Mouse (Mus musculus): Measurements from ENCODE around the gene Tgfbr3l. TPM values are rescaled to one million over a fixed set of nuclear protein-coding genes. Genes with fewer than 3 reads are reported as not detected.

The Tgfbr3l gene
- 31.6 and 33.6 TPM in 2 replicates for polyA plus RNA-seq (2012; rRNA removed)

DNA sequence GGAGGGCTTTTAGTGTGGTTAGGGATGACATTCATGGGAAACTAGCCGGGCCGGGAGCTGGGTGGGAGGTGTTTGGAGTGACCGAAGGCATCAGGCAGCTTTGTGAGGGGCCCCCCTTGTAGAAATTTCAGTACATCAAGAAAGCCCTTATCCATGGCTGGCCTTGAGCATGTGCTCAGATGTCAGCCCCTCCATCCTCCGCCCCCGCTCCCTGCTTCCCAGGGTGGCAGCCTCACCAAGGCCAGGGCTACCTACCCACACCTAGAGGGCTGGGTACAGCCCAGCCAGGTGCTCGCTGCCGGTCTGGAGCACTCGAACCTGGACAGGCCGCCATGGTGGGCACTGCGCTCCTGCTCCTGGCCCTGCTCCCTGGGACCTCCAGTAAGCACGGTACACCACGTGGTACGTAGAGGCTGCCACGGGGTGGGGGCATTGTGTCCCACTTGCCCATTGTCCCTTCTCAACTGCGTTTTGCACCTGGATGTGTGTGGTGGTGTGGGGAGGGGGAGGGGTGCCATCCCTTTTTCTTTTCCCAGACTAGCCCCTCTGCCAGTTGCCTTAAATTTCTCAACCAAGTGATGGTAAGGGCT is at the start of gene Tgfbr3l:
Tgfbr3l (plus strand) TSS at position 264 of the 590 bp plus-strand sequence.
- no peak for DNase-seq (ENCODE audit: low spot score)

DNA sequence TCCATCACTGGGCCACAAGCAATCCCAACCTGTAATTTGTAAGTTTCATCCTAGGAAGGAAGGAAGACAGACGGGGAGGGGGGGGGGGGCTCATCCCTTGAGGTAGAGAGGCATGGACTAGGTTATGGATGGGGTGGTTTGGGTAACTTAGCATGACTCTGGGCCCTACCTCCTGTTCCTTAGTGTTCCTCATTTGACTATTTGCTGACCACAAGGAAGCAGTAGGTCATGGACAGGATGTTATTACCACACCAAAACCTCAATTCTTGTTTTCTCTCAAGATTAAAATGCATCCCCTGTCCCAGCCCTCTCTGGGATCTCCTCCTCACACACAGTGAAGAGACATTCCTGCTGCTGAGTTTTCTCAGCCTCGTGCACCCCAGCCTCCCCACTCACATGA is 46.7 kb upstream of the Tgfbr3l start:
- no peak for DNase-seq (ENCODE audit: low spot score)

DNA sequence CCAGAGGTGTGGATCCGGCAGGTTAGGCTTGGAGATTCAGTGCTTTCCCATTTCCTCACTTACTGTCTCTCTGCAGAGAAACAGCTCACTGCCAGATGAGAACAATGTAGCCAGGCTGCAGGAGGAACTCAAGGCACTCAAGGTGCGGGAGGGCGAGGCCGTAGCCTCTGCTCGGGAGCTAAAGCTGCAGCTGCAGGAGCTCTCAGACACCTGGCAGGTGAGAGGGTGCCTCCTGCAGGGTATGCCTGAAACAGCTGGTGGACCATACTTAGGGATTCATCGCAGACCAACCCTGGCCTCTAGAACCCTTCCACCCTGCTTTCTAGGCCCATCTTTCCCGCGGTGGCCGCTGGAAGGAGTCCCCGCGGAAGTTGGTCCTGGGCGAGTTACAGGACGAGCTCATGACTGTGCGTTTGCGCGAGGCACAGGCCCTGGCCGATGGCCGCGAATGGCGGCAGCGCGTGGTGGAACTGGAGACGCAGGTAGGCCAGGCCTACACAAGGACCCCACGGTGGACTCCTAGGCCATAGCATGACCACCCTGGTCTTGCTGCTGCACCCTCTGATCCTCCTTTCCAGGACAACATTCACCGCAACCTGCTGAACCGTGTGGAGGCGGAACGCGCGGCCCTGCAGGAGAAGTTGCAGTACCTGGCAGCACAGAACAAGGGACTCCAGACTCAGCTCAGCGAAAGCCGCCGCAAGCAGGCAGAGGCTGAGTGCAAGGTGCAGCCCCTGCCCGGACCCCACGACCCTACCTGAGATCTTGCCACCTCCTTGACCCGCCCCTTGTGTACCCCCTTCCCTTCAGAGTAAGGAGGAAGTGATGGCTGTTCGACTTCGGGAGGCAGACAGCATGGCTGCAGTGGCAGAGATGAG is 42.5 kb upstream of the Tgfbr3l start:
- DNase-seq (ENCODE audit: low spot score), result no peak

DNA sequence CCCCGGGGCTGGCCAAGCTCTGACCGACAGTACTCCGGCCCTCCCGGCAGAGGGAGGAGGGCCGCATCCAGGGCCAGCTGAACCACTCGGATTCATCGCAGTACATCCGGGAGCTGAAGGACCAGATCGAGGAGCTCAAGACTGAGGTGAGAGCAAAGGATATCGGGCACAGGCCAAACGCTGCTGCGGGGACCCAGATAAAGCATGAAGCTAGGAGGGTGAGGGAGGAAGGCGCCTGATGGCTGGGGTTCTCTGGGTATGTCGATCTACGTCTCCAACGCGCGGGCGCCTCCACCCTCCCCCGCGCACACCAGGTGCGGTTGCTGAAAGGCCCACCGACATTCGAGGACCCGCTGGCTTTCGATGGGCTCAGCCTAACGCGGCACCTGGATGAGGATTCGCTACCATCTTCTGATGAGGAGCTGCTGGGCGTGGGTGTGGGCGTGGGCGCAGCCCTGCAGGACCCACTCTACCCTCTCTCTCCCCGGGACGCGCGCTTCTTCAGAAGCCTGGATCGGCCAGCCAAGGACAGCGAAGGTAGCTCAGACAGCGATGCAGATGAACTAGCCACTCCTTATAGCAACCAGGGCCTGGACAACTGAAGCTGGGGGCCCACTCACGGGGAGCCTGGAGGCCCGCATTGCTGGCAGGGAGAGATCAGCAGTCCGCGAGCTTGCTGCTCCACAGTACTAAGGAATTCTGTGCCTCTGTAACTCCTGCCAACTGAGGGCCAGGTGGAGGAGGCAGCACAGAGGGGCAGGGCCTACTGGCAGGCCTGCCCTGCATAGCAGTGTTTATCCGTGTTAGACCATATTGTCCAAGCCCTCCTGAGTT is 41.6 kb upstream of the Tgfbr3l start:
- no peak for DNase-seq (ENCODE audit: low spot score)

DNA sequence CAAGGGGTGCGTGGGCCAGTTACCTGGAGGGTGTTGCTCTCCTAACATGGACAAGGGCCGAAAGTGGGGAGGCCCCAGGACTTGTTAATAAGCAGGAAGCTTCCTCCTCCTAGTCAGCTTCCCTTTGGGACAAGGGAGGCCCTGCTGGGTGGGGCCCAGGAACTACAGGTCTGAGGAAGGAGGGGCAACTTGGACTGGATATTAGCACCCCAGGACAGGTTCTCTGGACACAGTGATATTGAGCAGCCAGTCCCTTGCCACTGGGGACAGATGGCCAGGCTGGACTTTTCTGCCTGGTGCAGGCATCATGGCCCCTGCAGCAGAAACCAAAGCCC is 41.0 kb upstream of the Tgfbr3l start:
- no peak for DNase-seq (ENCODE audit: low spot score)

DNA sequence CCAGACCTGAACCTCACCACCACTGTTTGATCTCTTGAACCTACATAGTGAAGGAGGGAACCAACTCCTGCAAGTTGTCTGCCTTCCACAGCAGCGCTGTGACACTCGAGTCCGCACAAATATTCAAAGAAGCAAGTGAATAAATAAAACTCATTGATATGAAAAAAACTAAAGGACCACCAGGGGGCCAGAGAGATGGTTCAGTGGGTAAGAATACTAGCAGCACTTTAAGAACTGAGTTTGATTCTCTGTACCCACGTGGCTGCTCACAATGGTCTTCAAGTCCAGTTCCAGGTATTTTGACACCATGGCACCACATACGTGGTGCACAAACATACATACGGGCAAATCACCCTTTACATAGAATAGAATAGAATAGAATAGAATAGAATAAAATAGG is 36.9 kb upstream of the Tgfbr3l start:
- DNase-seq (ENCODE audit: low spot score), result no peak

DNA sequence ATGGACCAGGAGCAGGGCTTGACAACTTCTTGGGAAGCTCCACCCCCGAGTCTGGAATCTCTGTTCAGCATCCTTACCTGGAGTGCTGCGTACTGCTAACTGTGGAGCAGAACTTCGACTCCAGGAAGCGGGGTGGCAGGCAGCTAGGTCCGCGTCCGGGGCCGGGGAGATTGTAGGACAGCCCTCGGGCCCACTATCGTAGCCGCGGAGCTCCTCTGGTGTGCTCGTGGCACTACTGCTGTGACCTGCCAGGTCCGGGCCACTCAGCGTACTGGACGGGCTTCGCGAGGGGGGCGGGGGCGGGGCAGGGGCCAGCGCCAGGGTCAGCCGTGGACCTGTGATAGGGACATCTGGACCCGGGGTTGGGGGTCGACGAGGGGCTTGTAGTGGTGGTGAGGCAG is 35.2 kb upstream of the Tgfbr3l start:
- DNase-seq (ENCODE audit: low spot score), result no peak

DNA sequence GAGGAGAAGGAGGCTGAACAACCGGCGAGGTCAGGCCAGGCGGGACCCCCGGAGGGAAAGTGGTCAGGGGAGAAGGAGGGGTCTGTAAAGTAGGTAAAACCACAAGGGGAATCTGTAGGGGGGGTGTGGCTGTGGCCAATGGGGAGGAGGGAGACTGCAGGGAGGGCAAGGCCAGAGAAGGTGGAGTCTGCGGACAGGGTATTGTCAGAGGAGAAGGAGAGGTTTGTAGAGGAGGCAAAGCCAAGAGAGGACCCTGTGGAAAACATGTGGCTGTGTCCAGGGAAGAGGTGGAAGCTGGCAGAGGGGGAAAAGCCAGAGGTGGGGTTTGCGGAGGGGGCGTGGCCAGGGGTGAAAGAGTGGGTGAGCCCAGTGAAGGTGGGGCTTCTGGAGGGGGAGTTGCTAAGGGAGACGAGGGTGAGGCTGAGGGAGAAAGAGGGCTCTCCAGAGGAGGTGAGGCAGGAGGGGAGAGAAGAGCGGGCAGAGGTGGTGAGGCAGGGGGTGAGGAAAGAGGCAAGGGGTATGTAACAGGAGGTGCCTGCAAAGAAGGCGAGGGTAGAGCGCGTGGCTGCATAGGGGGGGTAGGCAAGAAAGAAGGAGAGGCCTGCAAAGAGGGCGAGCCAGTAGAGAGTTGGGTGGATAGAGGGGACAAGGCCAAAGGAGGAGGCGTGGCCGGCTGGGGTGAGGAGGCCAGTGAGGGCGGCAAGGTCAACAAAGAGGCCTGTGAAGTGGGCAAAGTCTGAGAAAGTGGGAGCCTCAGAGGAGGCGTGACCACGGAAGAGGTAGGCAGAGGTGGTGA is 34.6 kb upstream of the Tgfbr3l start:
- no peak for DNase-seq (ENCODE audit: low spot score)

DNA sequence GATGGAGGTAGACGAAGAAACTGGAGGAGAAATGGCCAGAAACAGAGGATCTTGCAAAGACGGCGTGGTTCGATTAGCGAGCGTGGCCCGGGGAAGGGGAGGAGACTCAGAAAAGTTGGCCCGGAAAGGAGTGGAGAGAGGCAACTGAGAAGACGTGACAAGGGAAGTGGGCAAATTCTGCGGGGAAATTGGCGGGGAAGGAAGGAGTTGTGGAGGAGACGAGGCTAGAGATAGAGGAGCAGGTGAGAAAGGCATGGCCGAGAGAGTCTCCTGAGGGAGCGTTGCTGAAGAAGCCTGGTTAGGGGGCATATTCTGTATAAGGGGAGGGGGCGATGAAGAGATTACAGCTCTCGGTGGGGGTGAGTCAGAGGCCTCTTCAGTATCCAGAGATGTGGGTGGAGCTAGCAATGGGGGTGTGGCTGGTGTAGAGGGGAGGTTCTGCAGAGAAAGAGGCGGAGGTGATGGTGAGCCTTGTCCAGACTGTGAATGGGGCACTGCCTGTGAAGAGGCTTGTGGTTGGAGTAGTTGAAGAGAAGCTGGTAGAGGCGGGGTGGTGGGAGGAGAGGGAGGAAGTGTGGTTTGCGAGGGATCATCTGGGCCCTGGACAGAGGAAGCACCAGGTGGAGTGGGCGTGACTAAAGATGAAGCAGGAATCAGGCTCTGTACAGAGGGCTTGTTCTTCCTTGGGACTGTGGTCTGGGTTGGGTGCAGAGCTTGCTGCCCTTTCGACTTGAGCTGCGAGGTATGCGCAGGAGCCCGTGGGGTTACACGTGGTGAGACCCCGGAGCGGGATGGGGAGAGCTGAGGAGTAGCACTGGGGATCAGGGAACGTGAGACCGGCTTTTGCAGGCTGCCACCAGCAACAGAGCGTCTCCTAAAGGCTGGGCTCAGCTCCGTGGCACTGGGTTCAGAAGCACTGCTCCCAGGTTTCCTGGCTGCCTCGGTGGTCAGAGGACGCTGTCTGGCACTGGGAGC is 33.7 kb upstream of the Tgfbr3l start:
- DNase-seq (ENCODE audit: low spot score), result no peak

DNA sequence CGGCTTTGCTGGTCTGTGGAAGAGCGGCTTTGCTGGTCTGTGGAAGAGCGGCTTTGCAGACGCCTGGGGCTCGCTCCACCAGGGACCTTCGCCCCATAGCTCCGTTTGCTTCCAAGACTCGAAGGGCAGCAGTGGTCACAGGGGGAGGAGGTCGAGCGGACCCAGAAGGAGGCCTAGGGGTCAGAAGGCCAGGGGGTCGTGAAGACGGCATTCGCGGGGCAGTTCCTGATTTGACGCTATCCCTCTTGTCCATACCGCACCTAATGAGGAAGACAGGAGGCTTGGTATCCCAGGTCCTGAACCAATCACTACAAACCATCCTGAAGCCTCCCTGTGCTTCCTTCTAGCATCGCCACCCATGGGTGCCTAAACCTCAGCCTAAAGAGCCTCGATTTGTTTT is 31.7 kb upstream of the Tgfbr3l start:
- DNase-seq (ENCODE audit: low spot score), result no peak

DNA sequence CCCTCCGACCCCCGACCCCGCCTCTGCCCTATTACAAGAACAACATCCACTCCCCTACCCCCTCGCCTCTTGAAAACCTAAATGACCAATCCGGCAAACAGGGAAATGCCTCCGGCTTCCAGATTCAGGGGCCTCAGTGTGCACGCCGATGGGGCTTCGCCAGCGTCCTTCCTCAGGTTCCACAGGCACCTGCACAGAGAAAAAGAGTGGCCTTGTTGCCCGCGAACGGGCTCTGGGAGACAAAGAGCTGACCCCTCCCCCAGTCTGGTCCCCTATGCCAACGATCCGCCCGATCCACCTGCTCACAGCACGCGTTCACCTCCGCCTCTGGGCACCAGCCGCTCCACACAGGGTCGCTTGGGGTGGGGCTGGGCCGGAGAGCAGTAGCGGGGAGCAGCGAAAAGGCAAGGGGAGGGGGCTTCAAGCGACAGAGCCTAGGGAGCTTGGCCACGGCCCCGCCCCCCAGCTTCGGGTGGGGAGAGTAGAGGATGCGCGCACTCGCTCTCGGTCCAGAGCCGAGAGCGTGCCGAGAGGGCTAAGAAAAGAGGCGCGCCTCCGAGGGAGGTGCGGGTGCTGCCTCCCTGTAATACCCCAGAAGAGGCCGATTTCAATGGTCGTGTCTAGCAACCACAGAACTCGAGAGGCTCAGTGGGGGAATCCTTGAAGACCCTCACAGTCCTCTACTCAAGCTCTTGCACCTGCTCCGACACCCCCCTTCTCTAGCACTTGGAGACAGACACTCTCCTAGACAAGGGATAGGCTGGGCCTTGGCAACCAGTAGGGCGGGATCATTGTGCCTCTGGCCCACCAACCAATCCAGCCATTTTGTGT is 31.0 kb upstream of the Tgfbr3l start, which contains the start of gene Prr36:
Prr36 (minus strand) TSS at position 669 of the 831 bp plus-strand sequence.
- DNase-seq (ENCODE audit: low spot score), result no peak

DNA sequence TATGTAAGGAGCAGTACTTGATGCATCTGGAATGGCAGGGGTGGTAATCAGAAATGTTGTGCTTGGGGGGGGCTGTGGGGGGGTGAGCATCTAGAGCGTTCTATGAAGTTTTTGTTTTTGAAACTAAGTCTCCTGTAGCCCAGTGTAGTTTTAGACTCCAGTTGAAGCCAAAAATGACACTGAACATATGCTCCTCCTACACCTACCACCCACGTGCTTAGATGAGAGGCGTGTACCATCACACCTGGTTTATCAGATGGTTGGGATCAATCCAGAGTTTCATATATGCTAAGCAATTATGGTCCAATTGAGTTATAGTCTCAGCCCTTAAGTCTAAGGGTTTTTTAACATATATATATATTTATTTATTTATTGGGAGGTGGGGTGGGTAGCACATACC is 28.4 kb upstream of the Tgfbr3l start:
- no peak for DNase-seq (ENCODE audit: low spot score)

DNA sequence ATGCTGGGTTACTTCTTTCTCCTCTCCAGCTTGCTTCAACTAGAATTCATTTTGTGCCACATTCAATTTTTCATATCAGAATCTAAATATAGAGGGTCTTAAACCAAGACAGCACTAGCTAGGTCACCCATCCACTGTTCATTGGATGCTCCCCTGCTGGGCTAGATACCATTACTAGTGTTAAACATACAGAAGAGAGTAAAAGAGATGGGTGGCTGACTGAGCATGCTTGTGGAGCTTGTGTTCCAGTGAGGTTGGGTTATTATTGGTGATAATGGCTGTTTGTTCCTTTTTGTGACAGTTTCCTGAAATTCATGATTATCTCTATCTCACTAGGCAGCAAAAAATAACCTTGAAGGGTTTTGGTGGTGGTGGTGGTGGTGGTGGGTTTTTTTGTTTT is 26.0 kb upstream of the Tgfbr3l start:
- DNase-seq (ENCODE audit: low spot score), result no peak

DNA sequence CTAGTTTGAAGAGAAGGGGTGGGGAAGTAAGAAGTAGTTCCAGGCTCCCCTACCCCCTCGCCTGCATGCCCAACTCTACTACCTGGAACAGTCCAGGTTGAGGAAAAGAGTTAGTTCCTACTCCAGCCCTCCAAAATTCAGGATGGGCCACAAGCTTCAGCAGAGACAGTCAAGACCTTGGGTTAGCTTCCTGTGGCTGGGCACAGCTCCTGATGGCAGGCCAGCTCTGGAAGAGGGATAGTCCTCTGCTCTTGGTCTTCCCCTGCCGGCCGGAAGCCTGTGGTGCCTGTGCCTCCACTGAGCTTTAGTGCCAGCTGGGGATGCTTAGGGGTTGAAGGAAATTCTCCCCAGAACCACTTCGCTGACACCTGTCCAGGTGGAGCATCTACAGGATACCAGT is 21.7 kb upstream of the Tgfbr3l start:
- DNase-seq (ENCODE audit: low spot score), result no peak

DNA sequence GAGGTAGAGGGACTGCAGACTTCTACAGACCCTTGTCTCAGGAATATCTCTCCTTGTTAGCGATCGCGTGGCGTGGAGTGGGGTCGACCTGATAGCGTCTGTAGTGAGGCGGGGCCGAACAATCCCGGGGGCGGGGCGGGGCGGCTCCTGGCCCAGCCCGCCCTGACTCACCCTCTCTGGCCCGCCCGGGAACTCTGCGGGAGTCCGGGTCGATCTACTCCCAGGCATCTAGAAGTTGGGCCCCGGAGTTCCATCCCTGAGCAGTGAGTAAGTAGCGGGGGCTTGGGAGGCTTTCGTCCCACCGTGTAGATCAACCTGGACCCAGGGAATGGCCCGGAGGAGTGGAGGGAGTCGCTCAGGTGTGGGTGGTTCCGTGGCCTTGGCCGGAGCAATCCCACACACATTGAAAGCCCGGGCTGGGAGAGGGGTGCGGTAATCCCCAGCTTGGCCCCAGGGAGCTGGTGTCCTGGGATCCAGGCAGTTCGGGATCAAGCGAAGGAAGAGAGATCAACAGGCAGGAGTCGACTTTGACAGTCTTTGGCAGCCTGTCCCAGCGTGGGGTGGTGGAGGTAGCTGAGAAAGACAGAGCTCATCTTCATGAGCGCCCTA is 21.2 kb upstream of the Tgfbr3l start, which contains the start of gene Lrrc8e:
Lrrc8e (plus strand) TSS at position 89 of the 609 bp plus-strand sequence.
- no peak for DNase-seq (ENCODE audit: low spot score)

DNA sequence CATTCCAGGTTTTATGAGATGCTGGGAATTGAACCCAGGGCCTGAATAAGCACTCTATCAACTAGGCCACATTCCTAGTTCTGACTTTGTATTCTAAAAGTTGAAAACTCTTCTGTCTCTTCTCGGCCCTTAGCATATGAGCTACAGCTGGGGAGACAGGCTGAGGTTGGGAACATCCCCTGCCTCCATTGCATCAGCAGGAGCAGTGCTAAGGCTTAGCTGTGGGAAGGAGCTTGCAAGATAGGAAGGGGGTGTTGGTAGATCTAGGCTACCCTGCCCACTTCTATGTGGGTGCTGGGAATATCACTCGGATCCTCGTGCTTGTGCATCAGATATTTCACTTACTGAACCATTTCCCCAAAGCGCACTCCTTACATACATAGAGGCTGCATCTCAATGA is 20.1 kb upstream of the Tgfbr3l start:
- no peak for DNase-seq (ENCODE audit: low spot score)

DNA sequence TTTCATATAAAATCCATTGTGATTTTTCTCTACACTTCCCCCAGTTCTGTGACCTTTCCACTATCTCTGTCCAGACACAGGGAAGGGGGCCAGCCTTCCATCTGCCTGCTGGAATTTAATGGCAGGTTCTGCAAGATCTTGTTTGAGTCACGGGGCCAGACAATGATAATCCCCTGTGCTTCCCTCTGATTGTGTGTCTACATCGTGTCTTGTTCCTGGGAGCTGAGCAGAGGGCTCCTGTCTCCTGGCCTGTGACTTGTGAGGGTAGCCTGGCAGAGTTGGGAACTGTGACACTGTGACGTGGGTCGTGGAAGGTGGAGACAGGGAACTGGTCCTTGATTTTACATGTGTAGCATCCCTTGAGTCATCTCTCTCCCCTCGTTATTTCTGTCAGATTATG is 18.2 kb upstream of the Tgfbr3l start:
- DNase-seq (ENCODE audit: low spot score), result no peak

DNA sequence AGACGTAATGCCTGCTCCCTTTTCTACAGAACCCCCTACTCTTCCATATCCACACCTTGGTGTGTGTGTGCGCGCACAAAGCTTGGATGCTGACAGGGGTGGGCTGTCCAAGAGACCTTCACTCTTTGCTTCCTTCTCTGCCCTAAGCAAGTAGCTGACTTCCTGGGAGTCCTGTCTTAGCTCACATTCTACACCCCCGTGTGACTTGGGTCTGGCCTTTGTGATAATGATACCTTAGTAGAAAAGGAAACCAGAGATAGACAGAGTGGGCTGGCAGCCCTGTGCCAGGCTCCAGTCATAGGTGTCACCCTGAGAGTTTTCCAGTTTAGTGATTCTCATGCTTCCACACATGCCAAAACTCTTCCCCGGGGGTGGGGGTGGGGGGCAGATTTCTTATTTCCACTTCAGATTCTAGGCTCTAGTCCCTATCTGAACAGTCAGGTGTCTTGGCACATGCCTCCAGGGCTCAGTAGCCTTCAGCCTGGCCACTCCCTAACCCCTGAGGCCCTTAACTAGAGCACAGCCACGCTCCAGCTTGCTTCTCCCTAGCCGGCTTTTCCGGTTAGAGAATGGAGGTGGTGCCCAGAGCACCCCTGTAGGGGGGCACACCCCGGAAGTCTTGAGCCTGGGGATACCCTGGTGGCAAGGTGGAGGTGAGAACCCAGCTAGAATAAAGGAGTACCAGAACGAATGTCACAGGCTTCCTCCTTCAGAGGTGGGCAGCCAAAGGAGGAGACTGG is 17.2 kb upstream of the Tgfbr3l start:
- no peak for DNase-seq (ENCODE audit: low spot score)

All from urinary bladder, adult 2 months (tissue).